Mouse (Mus musculus) urinary bladder, postnatal 25 days (tissue): ENCODE results near the gene Myo9b.
A peak's percentile ranks its signal among the peaks of the same experiment; 100 is the strongest.
"Not testable (repeated sequence)": the region's sequence is repeated elsewhere in the genome, so short reads cannot be mapped to it uniquely, and the experiment has no call there.

Experiments used
- DNase-seq: peaks from one replicate; pipeline ENCODE4 v3.0.0; 2022; ENCODE audit warnings: low spot score

The Myo9b gene

GRCm38 (mm10) chr8:71296784-71297183 is 24.3 kb downstream of the Myo9b start:
- DNase-seq = no peak

- DNase-seq = no peak
Observed at GRCm38 (mm10) chr8:71297439-71297838, 24.9 kb downstream of the Myo9b start.

GRCm38 (mm10) chr8:71299716-71300115 is 27.2 kb downstream of the Myo9b start:
- DNase-seq = no peak

DNA sequence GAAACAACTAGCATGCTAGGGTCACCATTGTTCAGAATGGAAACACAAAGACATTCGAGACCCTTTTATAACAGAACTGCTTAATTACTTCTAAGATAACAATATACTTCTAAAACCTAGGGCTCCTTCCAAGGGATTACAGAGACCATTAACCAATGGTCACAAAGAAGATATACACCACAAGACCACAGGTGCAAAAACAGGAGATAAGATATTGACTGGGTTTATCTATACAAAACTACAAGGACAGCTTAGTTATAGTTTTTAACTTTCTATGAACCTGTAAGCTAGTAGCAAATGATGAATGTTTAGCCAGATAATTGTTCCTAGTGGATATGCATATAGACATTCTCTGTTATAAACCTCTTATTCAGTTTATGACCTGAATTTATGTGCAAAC is 30.3 kb downstream of the Myo9b start:
- DNase-seq = no peak

DNA sequence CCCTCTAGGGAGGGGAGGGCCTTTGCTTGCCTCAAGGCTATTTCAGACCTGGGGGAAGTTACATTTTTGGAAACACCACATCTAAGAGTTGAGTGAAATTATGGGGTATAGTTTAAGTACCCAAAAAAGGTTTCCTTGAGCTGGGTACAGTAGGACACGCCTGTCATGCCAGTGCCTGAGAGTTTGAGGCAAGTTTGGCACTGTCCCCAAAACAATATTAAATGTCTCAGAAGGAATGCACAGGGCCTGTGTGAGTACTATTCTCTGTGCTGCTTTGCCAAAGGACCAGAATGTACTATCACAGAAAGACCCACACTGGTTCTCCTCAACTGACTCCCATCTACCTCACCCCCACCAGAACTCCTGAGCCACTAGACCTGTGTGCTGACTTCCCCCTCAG is 31.1 kb downstream of the Myo9b start:
- no peak for DNase-seq

DNA sequence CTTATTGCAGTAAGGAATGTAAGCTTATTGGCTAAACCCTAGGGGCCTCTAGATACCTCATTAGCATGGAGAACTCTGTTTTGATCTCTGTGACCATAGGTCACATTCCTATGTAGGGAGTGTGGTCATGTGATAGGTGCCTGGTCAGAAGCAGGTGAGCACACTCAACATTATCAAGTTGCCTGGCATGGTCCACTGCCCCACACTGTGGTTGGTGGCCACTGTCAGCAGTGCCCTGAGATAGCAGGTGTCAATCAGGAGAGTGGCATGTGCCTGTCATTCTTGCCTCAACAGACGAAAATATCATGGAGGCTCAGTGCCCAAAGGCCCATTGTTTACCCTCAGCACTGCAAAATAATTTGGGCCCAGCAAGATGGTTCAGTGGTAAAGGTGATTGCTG is 33.5 kb downstream of the Myo9b start:
- no peak for DNase-seq

- no peak for DNase-seq
Observed at GRCm38 (mm10) chr8:71307371-71307770, 34.9 kb downstream of the Myo9b start.

DNA sequence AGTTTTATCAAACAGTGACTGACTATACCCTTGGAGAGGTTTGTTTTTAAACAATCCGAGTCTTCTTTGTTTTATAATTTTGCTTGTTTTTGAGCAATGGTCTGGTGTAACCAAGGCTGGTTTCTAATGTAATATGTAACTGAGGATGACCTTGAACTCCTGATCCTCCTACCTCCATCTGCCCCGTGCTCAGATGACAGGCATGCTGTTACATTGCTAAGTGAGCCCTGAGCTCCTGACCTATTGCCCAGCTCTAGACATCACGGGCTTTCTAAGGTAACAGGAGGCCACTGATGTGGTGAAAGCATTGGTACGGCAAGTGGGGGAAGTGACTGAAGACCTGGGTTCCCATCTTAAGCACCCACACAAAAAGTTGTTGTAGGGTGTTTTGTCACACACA is 35.4 kb downstream of the Myo9b start:
- no peak for DNase-seq

- peak; percentile 19 for DNase-seq
Observed at GRCm38 (mm10) chr8:71310446-71310845, 37.9 kb downstream of the Myo9b start.

DNA sequence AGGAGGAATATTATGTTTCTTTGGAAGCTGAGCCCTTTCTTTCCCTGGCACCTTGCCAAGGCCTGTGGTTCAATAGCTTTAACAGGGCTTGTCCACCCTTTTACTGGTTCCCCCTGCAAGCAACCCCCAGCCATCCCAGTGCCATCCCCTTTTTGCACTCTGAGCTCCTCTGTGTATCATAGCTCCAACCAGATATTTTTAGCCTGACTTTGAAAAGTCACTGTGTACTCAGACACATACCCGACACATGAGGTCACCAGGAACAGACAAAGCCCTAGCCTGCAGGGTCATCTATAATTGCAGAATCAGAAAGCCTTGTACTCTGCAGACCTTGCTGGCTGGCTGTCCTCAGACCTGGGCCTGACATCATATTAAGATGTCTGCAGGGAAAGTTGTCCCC is 40.2 kb downstream of the Myo9b start:
- DNase-seq = peak; percentile 26

DNA sequence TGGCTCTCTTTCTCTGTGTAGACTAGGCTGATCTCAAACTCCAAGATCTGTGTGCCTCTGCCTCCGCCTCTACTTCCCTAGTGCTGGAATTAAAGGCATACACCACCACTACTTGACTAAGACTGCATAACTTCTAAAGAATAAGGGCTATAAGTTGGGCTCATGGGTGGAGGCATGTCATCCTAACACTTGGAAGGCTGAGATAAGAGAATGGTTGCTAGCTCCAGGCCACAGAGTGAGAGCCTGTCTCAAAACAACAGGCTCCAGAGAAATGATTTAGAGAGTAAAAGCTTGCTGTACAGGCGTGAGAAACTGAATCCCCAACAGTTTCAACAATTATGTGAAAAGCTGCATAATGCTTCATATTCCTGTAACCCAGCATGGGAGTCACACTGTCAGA is 41.4 kb downstream of the Myo9b start:
- no peak for DNase-seq

- no peak for DNase-seq
Observed at GRCm38 (mm10) chr8:71315972-71316371, 43.5 kb downstream of the Myo9b start.

GRCm38 (mm10) chr8:71316486-71317031 is 44.0 kb downstream of the Myo9b start:
- no peak for DNase-seq

GRCm38 (mm10) chr8:71318610-71319009 is 46.1 kb downstream of the Myo9b start:
- DNase-seq = not testable (repeated sequence)

DNA sequence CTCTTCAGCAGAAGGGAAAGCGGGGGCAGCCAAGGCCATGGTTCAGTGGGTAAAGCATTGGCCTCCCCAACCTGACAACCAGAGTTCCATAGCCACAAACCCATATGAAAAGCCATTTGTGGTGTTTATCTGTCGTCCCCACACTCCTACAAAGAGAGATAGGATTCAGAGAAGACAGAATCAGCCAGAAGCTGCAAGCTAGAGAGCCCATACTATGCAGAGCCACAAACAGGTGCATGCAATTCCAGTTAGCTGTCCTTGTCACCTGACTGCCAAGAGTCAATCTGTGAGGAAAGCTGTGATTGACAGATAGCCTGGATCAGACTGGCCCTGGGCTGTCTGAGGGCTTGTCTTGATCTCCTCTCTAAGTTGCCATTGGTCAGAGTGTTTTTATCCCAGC is 47.2 kb downstream of the Myo9b start:
- DNase-seq = not testable (repeated sequence)

- DNase-seq = no peak
Observed at GRCm38 (mm10) chr8:71322939-71323338, 50.4 kb downstream of the Myo9b start.

DNA sequence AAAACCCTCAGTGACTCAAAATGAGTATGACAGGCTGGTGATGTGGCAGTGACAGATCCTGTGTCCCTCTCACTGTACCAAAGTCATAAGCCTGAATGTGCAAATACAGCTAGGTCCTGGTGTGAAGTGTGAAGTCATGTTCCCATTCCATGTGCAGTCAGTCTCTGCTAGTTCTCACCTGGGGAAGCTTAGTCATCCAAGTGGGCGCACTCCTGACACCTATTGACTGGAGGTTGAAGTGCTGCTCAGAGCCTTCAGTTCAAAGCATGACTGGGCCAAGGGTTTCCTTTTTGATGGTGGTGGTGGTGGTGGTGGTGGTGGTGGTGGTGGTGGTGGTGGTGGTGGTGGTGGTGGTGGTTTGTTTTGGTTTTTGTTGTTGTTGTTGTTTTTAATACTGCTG is 52.3 kb downstream of the Myo9b start:
- DNase-seq = no peak

GRCm38 (mm10) chr8:71337834-71338233 is 65.3 kb downstream of the Myo9b start:
- not testable (repeated sequence) for DNase-seq

DNA sequence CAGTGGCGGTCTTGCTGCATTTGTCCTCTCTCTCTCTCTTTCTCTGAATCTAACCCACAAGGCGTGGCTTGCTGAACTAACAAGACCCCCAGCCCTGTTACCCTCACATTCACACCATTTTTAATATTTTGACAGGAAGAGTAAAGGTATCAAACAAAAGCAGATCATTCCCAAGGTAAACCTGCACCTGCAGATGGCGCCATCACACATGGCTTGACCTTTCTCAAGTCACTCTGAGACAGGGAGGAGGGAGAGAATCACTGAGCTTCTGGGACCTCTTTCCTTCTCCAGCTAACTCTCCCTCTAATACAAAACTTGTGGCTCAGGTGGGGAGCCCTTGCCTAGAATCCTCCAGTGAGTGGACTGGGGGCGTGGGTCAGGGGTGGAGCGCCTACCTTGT is 68.1 kb downstream of the Myo9b start:
- DNase-seq = peak; percentile 17

DNA sequence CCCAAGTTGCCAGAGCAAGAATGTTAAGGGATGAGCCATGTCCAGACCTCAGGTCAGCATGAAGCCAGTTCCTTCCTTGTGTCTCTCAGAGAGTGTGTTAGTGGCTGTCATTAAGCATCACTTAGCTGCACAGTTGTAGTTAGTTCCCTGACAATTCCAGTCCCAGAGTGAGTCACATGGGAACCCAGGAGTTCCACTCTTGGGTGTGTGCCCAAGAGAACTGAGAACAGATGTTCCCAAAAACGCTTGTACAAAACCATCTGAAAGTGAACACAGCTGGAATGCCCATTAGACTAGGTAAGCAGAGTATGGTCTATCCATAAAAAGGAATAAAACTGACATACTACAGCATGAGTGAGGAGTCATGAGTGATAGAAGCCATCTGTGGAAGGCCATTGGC is 74.1 kb downstream of the Myo9b start:
- DNase-seq = no peak

- DNase-seq = no peak
Observed at GRCm38 (mm10) chr8:71351117-71351516, 78.6 kb downstream of the Myo9b start.

DNA sequence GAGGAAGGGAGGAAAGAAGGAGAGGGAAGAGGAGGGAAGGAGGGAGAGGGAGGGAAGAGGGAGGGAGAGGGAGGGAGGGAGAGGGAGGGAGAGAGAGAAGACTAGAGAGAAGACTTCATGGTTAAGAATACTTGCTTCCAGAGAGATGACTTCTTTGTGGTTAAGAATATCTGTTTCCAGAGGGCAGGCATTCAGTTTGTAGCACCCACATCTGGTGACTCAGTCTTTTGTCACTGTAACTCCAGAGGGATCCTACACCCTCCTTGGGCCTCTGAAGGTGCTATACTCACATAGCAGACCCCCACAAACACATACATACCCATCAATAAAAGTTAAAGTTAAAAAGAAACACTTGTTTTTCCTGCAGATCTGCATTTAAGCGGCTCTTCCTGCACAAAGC is 79.0 kb downstream of the Myo9b start:
- no peak for DNase-seq

DNA sequence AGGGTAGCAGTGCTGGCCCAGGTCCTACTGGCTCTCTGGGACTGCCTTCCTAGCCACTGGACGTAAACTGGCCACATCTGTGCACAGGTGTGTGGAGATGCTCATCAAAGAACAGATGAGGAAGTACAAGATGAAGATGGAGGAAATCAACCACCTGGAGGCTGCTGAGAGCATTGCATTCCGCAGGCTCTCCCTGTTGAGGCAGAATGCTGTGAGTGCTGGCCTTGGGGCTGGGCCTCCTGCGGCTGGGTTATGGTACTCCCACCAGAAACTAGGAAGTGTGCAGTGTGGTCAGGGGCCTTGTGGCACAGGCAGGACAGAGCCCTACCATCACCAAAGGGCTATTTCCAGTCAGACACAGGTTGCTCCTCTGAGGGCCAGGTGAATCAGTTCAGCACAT is 85.5 kb downstream of the Myo9b start:
- DNase-seq = no peak

DNA sequence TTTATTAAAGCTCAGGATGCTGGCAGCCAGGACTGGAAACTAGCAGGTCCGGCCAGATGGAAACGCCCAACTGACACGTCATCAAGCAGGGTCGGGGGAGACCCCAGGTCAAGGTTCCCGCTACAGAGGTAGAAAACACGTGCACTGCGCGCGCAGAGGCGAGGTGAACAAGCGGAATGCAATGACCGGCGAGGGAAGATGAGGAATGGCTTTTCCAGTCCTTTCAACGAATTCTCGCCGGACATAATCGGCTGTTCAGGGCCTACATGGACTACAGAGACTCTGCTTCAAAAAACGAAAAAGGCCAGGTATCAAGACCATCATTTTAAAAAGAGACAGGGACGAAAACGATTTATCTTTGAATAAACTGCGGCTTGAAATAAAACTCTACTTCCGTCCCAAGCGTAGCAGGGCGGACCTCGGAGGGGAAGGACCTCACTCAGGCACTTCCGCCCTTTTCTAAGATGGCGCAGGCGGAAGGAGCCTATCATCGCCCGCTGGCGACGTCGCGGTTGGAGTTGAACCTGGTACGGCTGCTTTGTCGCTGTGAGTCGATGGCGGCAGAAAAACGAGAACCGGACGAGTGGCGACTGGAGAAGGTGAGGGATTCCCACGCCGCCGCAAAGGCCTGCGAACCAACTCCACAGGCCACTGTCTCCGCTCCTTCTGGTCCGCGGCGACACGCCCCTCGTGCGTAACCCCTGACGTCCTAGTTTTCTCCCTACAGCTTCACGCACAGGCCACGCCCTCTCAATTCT is 94.4 kb downstream of the Myo9b start, which contains the start of gene Use1:
Use1 (plus strand) TSS at position 78 of the 758 bp plus-strand sequence.
- peak; percentile 88 for DNase-seq
